Mouse (Mus musculus) hindlimb bud, embryonic 11.5 days (tissue): ENCODE results near the gene Ybey.
A peak's percentile ranks its signal among the peaks of the same experiment; 100 is the strongest.

Source experiments
- DNase-seq: peaks from one replicate; pipeline ENCODE4 v3.0.0-alpha.2; 2012; ENCODE audit warnings: low read depth, low spot score; ENCODE audit errors: extremely low spot score

The Ybey gene

GRCm38 (mm10) chr10:76468203-76469162 lies at the start of gene Ybey, which contains the start of gene Mcm3ap:
TSS of gene Ybey (minus strand) at chr10:76469114.
TSS of gene Mcm3ap (plus strand) at chr10:76468927.
- peak; percentile 70 for DNase-seq

GRCm38 (mm10) chr10:76512965-76513583 lies 44.2 kb upstream of the Ybey start:
- DNase-seq = peak; percentile 41

DNA sequence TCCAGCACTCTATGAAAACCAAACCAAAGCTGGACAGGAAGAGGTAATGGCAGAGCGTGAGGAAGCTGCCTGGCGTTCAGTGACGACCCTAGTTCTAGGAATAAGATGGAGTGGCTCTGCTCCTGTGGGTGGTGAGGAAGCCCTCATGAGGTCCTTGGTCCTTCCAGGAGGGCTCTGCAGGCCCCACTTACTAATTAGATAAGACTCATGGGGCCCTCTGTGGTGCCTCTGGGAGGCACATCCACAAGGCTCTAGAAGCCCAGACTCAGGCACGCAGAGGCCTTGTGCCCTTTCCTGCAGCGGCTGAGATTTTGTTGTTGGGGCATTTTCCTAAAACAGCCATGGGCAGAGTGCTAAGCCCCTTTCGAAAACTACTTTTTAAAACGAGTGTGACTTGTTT lies 37.0 kb upstream of the Ybey start:
- DNase-seq = no peak

GRCm38 (mm10) chr10:76504271-76504943 lies 35.5 kb upstream of the Ybey start:
- DNase-seq = no peak

- DNase-seq = no peak
These were observed 28.6 kb upstream of the Ybey start for GRCm38 (mm10) chr10:76497522-76497921.

DNA sequence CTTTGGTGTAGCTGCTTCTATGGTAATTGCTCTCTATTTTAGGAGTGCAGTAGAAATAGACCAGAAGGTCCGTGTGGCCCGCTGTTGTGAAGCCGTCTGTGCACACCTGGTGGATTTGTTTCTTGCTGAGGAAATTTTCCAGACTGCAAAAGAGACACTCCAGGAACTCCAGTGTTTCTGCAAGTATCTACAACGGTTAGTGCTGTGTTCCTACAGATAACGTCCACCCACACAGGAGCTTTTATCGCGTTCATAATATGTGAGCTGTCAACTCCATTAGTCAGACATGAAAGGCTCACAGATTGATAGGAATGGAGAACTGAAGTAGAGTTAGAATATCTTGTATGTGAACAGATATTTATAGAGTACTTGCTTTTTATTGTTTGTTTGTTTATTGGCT lies 27.5 kb upstream of the Ybey start:
- DNase-seq = no peak

DNA sequence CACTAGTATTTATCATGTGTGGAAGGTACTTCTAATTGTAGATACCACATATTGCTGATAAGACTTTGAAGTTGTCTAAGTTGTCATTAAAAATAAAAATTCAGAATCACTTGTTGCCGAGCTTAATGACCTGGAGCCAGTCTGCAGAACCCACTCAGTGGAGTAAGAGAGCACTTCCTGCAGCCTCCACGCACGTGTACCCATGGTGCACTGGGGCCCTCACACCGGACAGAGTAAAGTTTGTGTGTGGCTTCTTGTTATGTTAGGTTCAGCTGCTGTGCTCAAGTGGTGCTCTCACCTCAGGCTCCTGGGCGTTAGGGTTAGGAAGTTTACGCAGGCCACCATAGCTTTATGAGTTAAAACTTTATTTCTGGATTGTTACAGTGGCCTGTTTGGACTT lies 26.6 kb upstream of the Ybey start:
- DNase-seq = no peak

GRCm38 (mm10) chr10:76493527-76493926 lies 24.6 kb upstream of the Ybey start:
- no peak for DNase-seq

DNA sequence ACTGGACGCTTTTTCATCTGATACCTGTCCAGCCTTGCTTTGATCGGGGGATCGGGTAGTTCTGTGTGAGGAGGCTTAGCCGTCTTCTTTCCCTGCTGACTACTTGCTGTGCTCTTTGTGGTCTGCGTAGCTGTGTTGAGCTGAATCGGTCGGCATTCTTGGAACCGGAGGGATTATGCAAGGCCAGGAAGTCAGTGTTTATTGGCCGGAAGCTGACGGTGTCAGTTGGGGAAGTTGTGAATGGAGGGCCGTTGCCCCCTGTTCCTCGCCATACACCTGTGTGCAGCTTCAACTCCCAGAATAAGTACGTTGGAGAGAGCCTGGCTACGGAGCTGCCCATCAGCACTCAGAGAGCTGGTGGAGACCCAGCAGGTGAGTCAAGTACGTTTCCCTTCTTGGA lies 20.3 kb upstream of the Ybey start:
- no peak for DNase-seq

GRCm38 (mm10) chr10:76488265-76488664 lies 19.4 kb upstream of the Ybey start:
- no peak for DNase-seq

DNA sequence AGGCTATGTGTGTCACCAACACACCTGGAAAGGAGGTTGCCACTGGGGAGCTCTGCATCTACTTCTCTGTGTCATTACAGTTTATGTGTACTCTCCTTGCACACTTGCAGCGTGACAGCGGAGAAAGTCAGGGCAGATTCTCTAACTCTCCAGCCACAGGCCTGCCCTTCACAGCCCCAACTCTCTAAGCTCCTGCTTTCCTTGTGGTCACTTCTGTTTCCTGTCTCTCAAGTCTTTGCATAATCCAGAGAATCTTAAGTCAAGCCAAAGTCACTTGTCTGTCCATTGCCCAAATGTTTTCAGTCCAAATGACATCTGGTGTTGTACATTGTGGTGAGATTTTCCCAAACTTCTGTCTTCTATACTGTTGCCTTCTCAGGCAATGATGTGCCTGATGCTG lies 17.4 kb upstream of the Ybey start:
- no peak for DNase-seq

DNA sequence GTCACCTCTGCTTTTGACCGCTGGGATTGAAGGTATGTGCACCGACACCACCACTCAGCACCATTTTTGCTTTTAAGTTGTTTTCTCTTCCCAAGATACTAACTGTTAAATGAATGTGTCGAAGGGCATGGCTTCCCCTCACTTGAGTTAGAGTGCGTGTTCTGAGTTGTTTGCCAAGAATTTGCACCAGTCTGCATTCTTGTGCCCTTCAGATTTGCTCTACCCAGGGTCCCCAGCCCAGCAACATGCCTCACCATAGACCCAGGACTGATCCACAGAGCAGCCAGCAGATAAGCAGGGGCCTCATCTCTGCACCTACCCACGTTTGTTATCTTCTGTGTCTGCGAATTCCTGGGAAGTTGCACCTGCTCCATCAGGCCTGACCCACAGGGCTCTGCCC lies 12.6 kb upstream of the Ybey start:
- DNase-seq = no peak

DNA sequence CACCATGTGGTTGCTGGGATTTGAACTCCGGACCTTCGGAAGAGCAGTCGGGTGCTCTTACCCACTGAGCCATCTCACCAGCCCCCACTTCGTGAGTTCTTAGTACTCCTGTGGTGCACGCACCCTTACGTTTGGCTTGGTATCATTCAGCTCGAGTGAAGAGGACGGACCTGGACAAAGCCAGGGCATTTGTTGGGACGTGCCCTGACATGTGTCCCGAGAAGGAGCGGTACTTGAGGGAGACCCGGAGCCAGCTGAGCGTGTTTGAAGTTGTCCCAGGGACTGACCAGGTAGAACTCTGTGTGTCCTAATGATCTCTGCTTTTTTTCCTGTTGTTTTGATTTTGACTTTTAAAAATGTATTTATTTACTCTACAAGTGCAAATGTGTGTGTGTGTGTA lies 11.9 kb upstream of the Ybey start:
- no peak for DNase-seq

DNA sequence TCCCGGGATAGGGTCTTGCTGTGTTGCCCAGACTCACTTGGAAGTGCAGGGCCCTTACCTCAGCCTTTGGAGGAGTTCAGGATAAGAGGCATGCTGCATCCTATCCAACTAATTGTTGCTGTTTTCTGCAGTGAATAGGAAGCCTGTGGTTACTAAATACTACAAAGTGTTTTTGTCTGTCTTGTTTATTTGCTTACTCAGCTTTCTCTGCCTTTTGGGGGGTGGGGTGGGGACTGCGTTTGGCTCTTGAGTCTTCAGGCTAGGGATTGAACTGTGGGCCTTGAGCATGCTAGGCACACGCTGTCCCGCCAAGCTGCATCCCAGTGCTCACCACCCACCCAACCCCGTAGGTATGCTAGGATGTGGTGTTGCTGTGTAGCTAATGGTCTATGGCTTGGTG lies 4.8 kb upstream of the Ybey start:
- no peak for DNase-seq

- DNase-seq = no peak
These were observed 6.2 kb downstream of the Ybey start for GRCm38 (mm10) chr10:76462721-76463120.

- DNase-seq = no peak
These were observed 6.6 kb downstream of the Ybey start for GRCm38 (mm10) chr10:76462312-76462711.

GRCm38 (mm10) chr10:76461255-76461654 lies 7.7 kb downstream of the Ybey start:
- DNase-seq = no peak

- peak; percentile 22 for DNase-seq
These were observed 13.6 kb downstream of the Ybey start for GRCm38 (mm10) chr10:76455289-76455688.

DNA sequence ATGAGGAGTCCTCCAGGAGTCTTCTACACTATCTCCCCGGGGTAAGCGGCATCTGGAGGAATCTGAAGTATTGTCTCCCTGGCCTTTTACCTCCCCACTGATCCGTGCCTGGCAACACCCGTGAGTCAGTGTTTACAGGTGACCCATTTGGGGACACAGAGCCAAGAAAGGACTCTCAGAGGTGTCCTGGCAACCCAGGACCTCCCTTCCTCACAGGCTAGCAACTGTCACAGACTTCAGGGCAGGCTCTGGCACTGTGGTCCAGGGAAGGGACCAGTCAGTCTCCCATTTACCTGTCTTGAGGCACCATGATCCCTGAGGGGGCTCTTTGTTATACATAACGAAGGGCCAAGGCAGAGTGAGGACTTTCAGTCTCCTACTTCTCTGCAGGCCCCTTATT lies 20.1 kb downstream of the Ybey start, which contains the start of gene 2610028H24Rik:
TSS of gene 2610028H24Rik (plus strand) at position 231 of the 400 bp plus-strand sequence.
- DNase-seq = no peak

DNA sequence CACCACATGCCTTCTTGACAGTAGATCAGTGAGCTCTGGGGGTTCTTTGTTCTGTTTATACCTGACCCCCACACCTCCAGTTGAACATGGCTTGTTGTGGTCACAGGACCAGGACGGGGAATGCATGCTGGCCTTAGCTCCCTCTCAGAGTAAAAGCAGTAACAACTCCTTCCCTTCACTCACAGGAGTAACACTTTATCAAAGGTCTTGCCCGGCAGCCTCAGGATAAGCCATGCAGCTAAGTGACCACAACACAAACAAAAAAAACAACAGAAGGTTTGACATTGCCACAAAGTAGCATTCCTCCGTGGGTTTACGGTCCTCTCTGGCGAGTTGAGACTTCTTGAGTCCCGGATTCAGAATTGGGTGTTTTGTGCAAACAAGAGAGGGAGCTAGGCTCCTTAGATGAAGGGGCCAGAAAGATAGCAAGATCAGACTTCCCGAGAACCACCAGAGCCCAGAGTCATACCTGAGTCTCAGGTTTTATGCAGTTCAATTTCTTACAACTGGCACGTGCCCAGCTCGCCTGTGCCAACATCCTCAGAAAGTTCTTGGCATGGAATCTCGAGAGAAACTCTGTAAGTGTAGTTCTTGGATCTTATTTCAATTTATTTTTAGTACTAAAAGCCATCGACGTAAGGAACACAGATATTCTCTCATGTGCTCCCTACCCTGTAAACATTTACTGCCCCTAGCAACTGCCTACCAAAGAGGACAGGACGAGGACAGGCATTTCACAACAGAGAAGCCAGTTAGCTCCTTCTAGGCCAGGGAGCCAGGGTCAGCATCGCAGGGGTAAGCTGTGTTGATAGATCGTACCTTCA lies 21.3 kb downstream of the Ybey start:
- no peak for DNase-seq
